Mouse (Mus musculus) C2C12 (cell line): ENCODE measurements around the gene Aspscr1. TPM values are rescaled to one million over a fixed set of nuclear protein-coding genes. Genes with fewer than 3 reads are reported as not detected.
A peak's percentile ranks its signal among the peaks of the same experiment; 100 is the strongest.

Source experiments
- H3K27me3 ChIP-seq: one replicate; pipeline ENCODE4 v1.6.1; 2011; ENCODE audit not compliant: control insufficient read depth, insufficient read depth, insufficient read length
- H3K36me3 ChIP-seq: one replicate; pipeline ENCODE4 v1.6.1; 2011; ENCODE audit not compliant: control insufficient read depth, insufficient read depth
- H3K4me3 ChIP-seq: one replicate; pipeline ENCODE4 v1.5.1; 2011; ENCODE audit warnings: mild to moderate bottlenecking, control low read depth; ENCODE audit not compliant: poor library complexity, insufficient read depth, severe bottlenecking
- H3K79me2 ChIP-seq: one replicate; pipeline ENCODE4 v1.6.1; 2011; ENCODE audit not compliant: control insufficient read depth, insufficient read depth
- H3K79me3 ChIP-seq: one replicate; pipeline ENCODE4 v1.6.1; 2011; ENCODE audit warnings: low read depth, control low read depth
- H3ac ChIP-seq: one replicate; pipeline ENCODE3; 2011; ENCODE audit warnings: low read depth; ENCODE audit not compliant: control insufficient read depth, insufficient read length
- CEBPB ChIP-seq: IDR thresholded peaks from one replicate; pipeline ENCODE4 v1.6.1; 2011; ENCODE audit warnings: low read depth, mild to moderate bottlenecking, control low read depth, moderate library complexity
- CTCF ChIP-seq: IDR thresholded peaks from one replicate; pipeline ENCODE4 v1.5.1; 2011; ENCODE audit not compliant: control insufficient read depth, insufficient read depth, insufficient read length
- FOSL1 ChIP-seq: IDR thresholded peaks from one replicate; pipeline ENCODE4 v1.8.0; 2011; ENCODE audit warnings: mild to moderate bottlenecking, low read length; ENCODE audit not compliant: poor library complexity, insufficient read depth, severe bottlenecking
- MAX ChIP-seq: IDR thresholded peaks from one replicate; pipeline ENCODE4 v1.6.1; 2011; ENCODE audit warnings: mild to moderate bottlenecking, control low read depth
- MYOD1 ChIP-seq: IDR thresholded peaks from one replicate; pipeline ENCODE4 v1.6.1; 2011; ENCODE audit warnings: low read depth; ENCODE audit not compliant: control insufficient read depth, insufficient read length
- MYOG ChIP-seq: IDR thresholded peaks from one replicate; pipeline ENCODE4 v1.6.1; 2011; ENCODE audit not compliant: control insufficient read depth, insufficient read length; ENCODE audit errors: extremely low read depth
- USF1 ChIP-seq: IDR thresholded peaks from one replicate; pipeline ENCODE4 v1.6.1; 2011; ENCODE audit warnings: low read depth, mild to moderate bottlenecking, control low read depth, moderate library complexity
- polyA plus RNA-seq: library from polyadenylated mRNA; unstranded; fragments of >200 nt; fragmentation: generic; extraction: Trizol; gene quantifications from one replicate; pipeline ENCODE4 v1.2.1, GENCODE M21; 2012; ENCODE audit warnings: missing spikeins

The Aspscr1 gene
- polyA plus RNA-seq, 1 experiment: 66.0 TPM

DNA sequence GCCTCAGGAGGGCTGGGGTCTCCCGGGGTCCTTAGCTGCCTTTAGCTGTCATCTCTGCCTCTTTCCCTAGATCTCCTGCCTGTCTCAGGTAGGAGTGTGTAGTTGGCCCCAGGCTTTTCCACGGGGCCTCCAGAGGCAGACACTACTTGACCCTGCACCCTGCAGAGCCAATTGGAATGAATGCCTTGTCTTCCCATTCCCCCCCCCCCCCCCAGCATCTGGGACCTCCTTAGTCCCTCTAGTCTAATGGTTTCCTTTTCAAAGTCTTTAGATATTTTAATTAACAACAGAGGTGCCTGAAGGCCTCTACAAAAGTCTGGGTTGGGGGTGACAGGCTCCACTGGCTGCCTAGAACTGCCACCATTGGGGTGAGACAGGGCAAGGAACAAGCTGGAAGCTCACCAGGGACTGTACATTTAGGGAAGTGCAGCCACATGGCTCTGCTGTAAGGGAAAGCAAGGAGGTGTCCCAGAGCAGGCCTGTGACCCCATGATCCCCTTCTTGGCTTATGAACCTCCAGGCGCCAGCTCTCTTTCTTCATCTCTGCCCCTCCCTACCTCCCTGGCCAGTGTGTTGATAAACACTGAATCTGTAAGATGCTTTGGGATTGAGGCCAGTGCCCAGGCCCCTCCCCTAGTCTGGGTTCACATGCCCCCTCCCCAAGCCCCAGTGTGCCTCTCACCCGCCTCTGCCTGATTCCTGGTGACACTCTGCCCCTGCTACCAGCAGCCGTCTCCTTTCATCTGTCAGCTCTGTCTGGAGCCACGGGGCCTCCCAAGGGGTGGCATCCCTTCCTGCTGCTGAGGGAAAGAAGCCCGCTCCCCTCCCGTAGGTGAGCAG lies 31.9 kb downstream of the Aspscr1 start:
- TF ChIP-seq USF1: no peak
- TF ChIP-seq MAX: no peak
- no peak for TF ChIP-seq MYOG
- no peak for TF ChIP-seq MYOD1
- no peak for TF ChIP-seq CEBPB
- TF ChIP-seq FOSL1: no peak
- TF ChIP-seq CTCF: no peak
- H3K27me3 ChIP-seq: no peaks in the 10 kb centered on the region

GRCm38 (mm10) chr11:120706120-120706519 lies 33.3 kb downstream of the Aspscr1 start:
- H3K79me3 ChIP-seq: no peaks in the 10 kb centered on the region
- H3K27me3 ChIP-seq: no peaks in the 10 kb centered on the region
- no peak overlapping the region for H3ac ChIP-seq
- H3K79me2 ChIP-seq: peaks cover 3% of the 10 kb centered on the region
- H3K36me3 ChIP-seq: peaks cover 40% of the 10 kb centered on the region
- TF ChIP-seq MYOD1 (no peak), CTCF (no peak), USF1 (no peak), MYOG (no peak), CEBPB (no peak), MAX (no peak), FOSL1 (no peak)
- no peak overlapping the region for H3K4me3 ChIP-seq

More for the DNA sequence above, 31.9 kb downstream of the Aspscr1 start:
- H3K79me2 ChIP-seq: peaks cover 17% of the 10 kb centered on the region
- H3K36me3 ChIP-seq: peaks cover 39% of the 10 kb centered on the region
- no peak overlapping the region for H3K4me3 ChIP-seq
- H3K79me3 ChIP-seq: no peaks in the 10 kb centered on the region
- H3ac ChIP-seq: peak overlapping the region; percentile 22

DNA sequence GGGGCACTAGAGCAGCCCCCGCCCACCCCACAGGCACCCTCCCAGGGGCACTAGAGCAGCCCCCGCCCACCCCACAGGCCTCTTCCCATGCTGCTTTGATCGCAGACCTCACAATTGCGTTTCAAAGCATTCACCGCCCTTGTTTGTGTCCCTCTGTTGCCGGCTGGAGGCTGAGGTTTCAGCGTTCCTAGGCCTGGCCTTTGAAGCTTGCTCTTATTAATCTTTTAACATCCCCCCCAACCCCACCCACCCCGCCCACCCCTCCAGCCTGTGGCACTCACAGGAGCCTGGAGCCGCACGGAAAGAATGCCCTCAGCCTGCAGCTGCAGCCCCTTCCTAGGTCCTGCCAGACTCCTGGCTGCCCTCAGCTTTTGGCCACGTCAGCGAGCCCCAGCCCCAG lies 34.5 kb downstream of the Aspscr1 start:
- H3K79me3 ChIP-seq: no peaks in the 10 kb centered on the region
- peaks cover 30% of the 10 kb centered on the region for H3K36me3 ChIP-seq
- H3K27me3 ChIP-seq: no peaks in the 10 kb centered on the region
- H3K79me2 ChIP-seq: no peaks in the 10 kb centered on the region
- H3ac ChIP-seq: no peak overlapping the region
- H3K4me3 ChIP-seq: no peak overlapping the region
- no peak for TF ChIP-seq CEBPB
- no peak for TF ChIP-seq MYOD1
- no peak for TF ChIP-seq CTCF
- no peak for TF ChIP-seq FOSL1
- TF ChIP-seq USF1: no peak
- TF ChIP-seq MYOG: no peak

GRCm38 (mm10) chr11:120707969-120708368 lies 35.2 kb downstream of the Aspscr1 start:
- Histone ChIP-seq H3K36me3 (peaks cover 26% of the 10 kb centered on the region), H3K27me3 (no peaks in the 10 kb centered on the region), H3K4me3 (no peak overlapping the region), H3K79me3 (no peaks in the 10 kb centered on the region), H3K79me2 (no peaks in the 10 kb centered on the region), H3ac (no peak overlapping the region)
- TF ChIP-seq USF1 (no peak), MYOG (no peak), CEBPB (no peak), FOSL1 (no peak), CTCF (no peak), MYOD1 (no peak), MAX (no peak)

GRCm38 (mm10) chr11:120709551-120709950 lies 36.8 kb downstream of the Aspscr1 start:
- Histone ChIP-seq H3K27me3 (no peaks in the 10 kb centered on the region), H3K4me3 (no peak overlapping the region), H3ac (no peak overlapping the region), H3K36me3 (peaks cover 21% of the 10 kb centered on the region), H3K79me3 (no peaks in the 10 kb centered on the region), H3K79me2 (no peaks in the 10 kb centered on the region)
- TF ChIP-seq USF1 (no peak), MAX (no peak)

GRCm38 (mm10) chr11:120710672-120711071 lies 37.9 kb downstream of the Aspscr1 start:
- Histone ChIP-seq H3K36me3 (peaks cover 23% of the 10 kb centered on the region), H3ac (no peak overlapping the region), H3K79me2 (no peaks in the 10 kb centered on the region), H3K79me3 (no peaks in the 10 kb centered on the region), H3K27me3 (no peaks in the 10 kb centered on the region), H3K4me3 (no peak overlapping the region)
- TF ChIP-seq MYOD1: no peak
- TF ChIP-seq CEBPB: no peak
- no peak for TF ChIP-seq FOSL1
- no peak for TF ChIP-seq MYOG
- TF ChIP-seq USF1: no peak
- TF ChIP-seq MAX: no peak
- no peak for TF ChIP-seq CTCF
